Mouse (Mus musculus) liver, embryonic 12.5 days (tissue): ENCODE results near the gene Prm3. TPM values are rescaled to one million over a fixed set of nuclear protein-coding genes. Genes with fewer than 3 reads are reported as not detected.

Experiments
- ATAC-seq: fragments of 200-750 bp; cut with Nextera tagmentation; 2 replicates; pipeline ENCODE4 v1.8.0; 2017; ENCODE audit warnings: moderate number of reproducible peaks, mild to moderate bottlenecking, moderate library complexity
- H3K27ac ChIP-seq: fragments of 300-500 bp; sonication (generic); 2 replicates; pipeline ENCODE4 v1.5.1; 2016; ENCODE audit warnings: mild to moderate bottlenecking
- H3K27me3 ChIP-seq: fragments of 300-500 bp; sonication (generic); replicated peaks from 2 replicates; pipeline ENCODE4 v1.6.1; 2016; ENCODE audit warnings: mild to moderate bottlenecking, moderate library complexity
- H3K36me3 ChIP-seq: fragments of 300-500 bp; sonication (generic); 2 replicates; pipeline ENCODE4 v1.6.1; 2016; ENCODE audit warnings: mild to moderate bottlenecking, moderate library complexity
- H3K4me1 ChIP-seq: fragments of 300-500 bp; sonication (generic); 2 replicates; pipeline ENCODE4 v1.6.1; 2016
- H3K4me2 ChIP-seq: fragments of 300-500 bp; sonication (generic); 2 replicates; pipeline ENCODE4 v1.6.1; 2016; ENCODE audit warnings: mild to moderate bottlenecking, moderate library complexity
- H3K4me3 ChIP-seq: fragments of 300-500 bp; sonication (generic); 2 replicates; pipeline ENCODE4 v1.5.1; 2016; ENCODE audit warnings: mild to moderate bottlenecking, moderate library complexity
- H3K9ac ChIP-seq: fragments of 300-500 bp; sonication (generic); 2 replicates; pipeline ENCODE4 v1.6.1; 2016; ENCODE audit warnings: mild to moderate bottlenecking, moderate library complexity
- H3K9me3 ChIP-seq: fragments of 300-500 bp; sonication (generic); replicated peaks from 2 replicates; pipeline ENCODE4 v1.6.1; 2016; ENCODE audit warnings: mild to moderate bottlenecking, moderate library complexity
- WGBS: fragments of 180-500 bp; shearing (Covaris S2); methylation state at CpG from one replicate; pipeline ENCODE4 v1.1.7; 2016; ENCODE audit not compliant: insufficient replicate concordance; 5-methylcytosine and 5-hydroxymethylcytosine counted together
- polyA plus RNA-seq: library from polyadenylated mRNA; unstranded; fragments of >200 nt; fragmentation: Nextera tagmentation; extraction: Ambion mirVana; gene quantifications from 2 replicates; pipeline ENCODE4 v1.2.1, GENCODE M21; 2016

Prm3 gene
- polyA plus RNA-seq, 1 experiment from 2014 or later: not detected

- no peak for ATAC-seq
- Histone ChIP-seq H3K4me3 (no peak overlapping the region), H3K36me3 (no peaks in the 10 kb centered on the region), H3K9me3 (no peaks in the 10 kb centered on the region), H3K9ac (no peak overlapping the region), H3K27me3 (peaks cover 32% of the 10 kb centered on the region), H3K27ac (no peak overlapping the region), H3K4me1 (peaks cover 36% of the 10 kb centered on the region), H3K4me2 (no peak overlapping the region)
- WGBS: 30% methylated on average over 4 of the region's 4 CpGs
Observed at GRCm38 (mm10) chr16:10767158-10767557, 23.6 kb downstream of the Prm3 start.

GRCm38 (mm10) chr16:10764323-10764722, 26.4 kb downstream of the Prm3 start:
- Histone ChIP-seq H3K27me3 (peaks cover 34% of the 10 kb centered on the region), H3K4me3 (no peak overlapping the region), H3K9ac (no peak overlapping the region), H3K36me3 (no peaks in the 10 kb centered on the region), H3K27ac (no peak overlapping the region), H3K4me2 (no peak overlapping the region), H3K4me1 (peaks cover 17% of the 10 kb centered on the region), H3K9me3 (no peaks in the 10 kb centered on the region)
- no peak for ATAC-seq
- 28% methylated on average over 2 of the region's 2 CpGs for WGBS

- H3K9ac ChIP-seq: no peak overlapping the region
- no peak for ATAC-seq
- peaks cover 11% of the 10 kb centered on the region for H3K4me1 ChIP-seq
- 37% methylated on average over 6 of the region's 6 CpGs for WGBS
- peaks cover 28% of the 10 kb centered on the region for H3K27me3 ChIP-seq
- H3K36me3 ChIP-seq: no peaks in the 10 kb centered on the region
- H3K27ac ChIP-seq: no peak overlapping the region
- no peak overlapping the region for H3K4me3 ChIP-seq
- no peaks in the 10 kb centered on the region for H3K9me3 ChIP-seq
- H3K4me2 ChIP-seq: no peak overlapping the region
Observed at GRCm38 (mm10) chr16:10763540-10764264, 27.0 kb downstream of the Prm3 start.

- peaks cover 7% of the 10 kb centered on the region; the same call in 1 of the 2 replicates for H3K4me1 ChIP-seq
- H3K9me3 ChIP-seq: no peaks in the 10 kb centered on the region
- no peaks in the 10 kb centered on the region for H3K36me3 ChIP-seq
- no peak for ATAC-seq
- peaks cover 19% of the 10 kb centered on the region for H3K27me3 ChIP-seq
- WGBS: 49% methylated on average over 5 of the region's 5 CpGs
- no peak overlapping the region for H3K4me3 ChIP-seq
- H3K27ac ChIP-seq: no peak overlapping the region
- no peak overlapping the region for H3K4me2 ChIP-seq
- H3K9ac ChIP-seq: no peak overlapping the region
Observed at GRCm38 (mm10) chr16:10762569-10763180, 28.0 kb downstream of the Prm3 start.

- H3K4me3 ChIP-seq: no peak overlapping the region
- no peaks in the 10 kb centered on the region for H3K9me3 ChIP-seq
- H3K4me1 ChIP-seq: peaks cover 7% of the 10 kb centered on the region; the same call in 1 of the 2 replicates
- H3K27me3 ChIP-seq: peaks cover 19% of the 10 kb centered on the region
- WGBS: 43% methylated on average over 8 of the region's 8 CpGs
- H3K36me3 ChIP-seq: no peaks in the 10 kb centered on the region
- H3K4me2 ChIP-seq: no peak overlapping the region
- H3K9ac ChIP-seq: no peak overlapping the region
- H3K27ac ChIP-seq: no peak overlapping the region
- no peak for ATAC-seq
Observed at GRCm38 (mm10) chr16:10761182-10761581, 29.5 kb downstream of the Prm3 start.

GRCm38 (mm10) chr16:10756168-10756567, 34.5 kb downstream of the Prm3 start:
- no peak overlapping the region for H3K27ac ChIP-seq
- 51% methylated on average over 6 of the region's 6 CpGs for WGBS

GRCm38 (mm10) chr16:10754521-10755296, 36.0 kb downstream of the Prm3 start:
- no peak overlapping the region for H3K9ac ChIP-seq
- no peaks in the 10 kb centered on the region for H3K4me1 ChIP-seq
- ATAC-seq: peak; percentile 22; the same call in 1 of the 2 replicates
- no peak overlapping the region for H3K4me2 ChIP-seq
- 72% methylated on average over 3 of the region's 3 CpGs for WGBS
- H3K27me3 ChIP-seq: peaks cover 13% of the 10 kb centered on the region; the same call in 1 of the 2 replicates
- no peak overlapping the region for H3K4me3 ChIP-seq
- H3K36me3 ChIP-seq: no peaks in the 10 kb centered on the region
- H3K9me3 ChIP-seq: no peaks in the 10 kb centered on the region
- no peak overlapping the region for H3K27ac ChIP-seq

More at GRCm38 (mm10) chr16:10756168-10756567, 34.5 kb downstream of the Prm3 start:
- H3K27me3 ChIP-seq: peaks cover 14% of the 10 kb centered on the region
- no peaks in the 10 kb centered on the region for H3K36me3 ChIP-seq
- no peaks in the 10 kb centered on the region for H3K9me3 ChIP-seq
- no peak overlapping the region for H3K9ac ChIP-seq
- no peak overlapping the region for H3K4me2 ChIP-seq
- H3K4me3 ChIP-seq: no peak overlapping the region
- H3K4me1 ChIP-seq: peaks cover 4% of the 10 kb centered on the region; the same call in 1 of the 2 replicates
- no peak for ATAC-seq

GRCm38 (mm10) chr16:10749824-10750223, 40.9 kb downstream of the Prm3 start:
- Histone ChIP-seq H3K36me3 (no peaks in the 10 kb centered on the region), H3K9ac (no peak overlapping the region), H3K27ac (no peak overlapping the region), H3K4me3 (no peak overlapping the region), H3K27me3 (0 out of 2 replicates have a peak, but pooled peaks cover 13% of the 10 kb centered on the region), H3K4me1 (no peaks in the 10 kb centered on the region), H3K9me3 (no peaks in the 10 kb centered on the region), H3K4me2 (no peak overlapping the region)
- WGBS: 56% methylated on average over 7 of the region's 7 CpGs
- no peak for ATAC-seq

- no peak for ATAC-seq
- WGBS: 47% methylated on average over 7 of the region's 7 CpGs
- no peak overlapping the region for H3K9ac ChIP-seq
- no peak overlapping the region for H3K27ac ChIP-seq
- H3K27me3 ChIP-seq: 0 out of 2 replicates have a peak, but pooled peaks cover 9% of the 10 kb centered on the region
- H3K4me3 ChIP-seq: no peak overlapping the region
- H3K4me2 ChIP-seq: no peak overlapping the region
- no peaks in the 10 kb centered on the region for H3K9me3 ChIP-seq
- H3K4me1 ChIP-seq: no peaks in the 10 kb centered on the region
- no peaks in the 10 kb centered on the region for H3K36me3 ChIP-seq
Observed at GRCm38 (mm10) chr16:10749226-10749625, 41.5 kb downstream of the Prm3 start.

GRCm38 (mm10) chr16:10741082-10741481, 49.6 kb downstream of the Prm3 start:
- Histone ChIP-seq H3K9me3 (no peaks in the 10 kb centered on the region), H3K4me3 (no peak overlapping the region), H3K4me2 (no peak overlapping the region), H3K36me3 (no peaks in the 10 kb centered on the region), H3K27me3 (peaks cover 15% of the 10 kb centered on the region), H3K9ac (no peak overlapping the region), H3K4me1 (peaks cover 23% of the 10 kb centered on the region; the same call in 1 of the 2 replicates), H3K27ac (no peak overlapping the region)
- WGBS: 68% methylated on average over 2 of the region's 2 CpGs
- ATAC-seq: no peak
